26 mouse cellular contexts compared by ENCODE assay signal in the genomic region with DNA sequence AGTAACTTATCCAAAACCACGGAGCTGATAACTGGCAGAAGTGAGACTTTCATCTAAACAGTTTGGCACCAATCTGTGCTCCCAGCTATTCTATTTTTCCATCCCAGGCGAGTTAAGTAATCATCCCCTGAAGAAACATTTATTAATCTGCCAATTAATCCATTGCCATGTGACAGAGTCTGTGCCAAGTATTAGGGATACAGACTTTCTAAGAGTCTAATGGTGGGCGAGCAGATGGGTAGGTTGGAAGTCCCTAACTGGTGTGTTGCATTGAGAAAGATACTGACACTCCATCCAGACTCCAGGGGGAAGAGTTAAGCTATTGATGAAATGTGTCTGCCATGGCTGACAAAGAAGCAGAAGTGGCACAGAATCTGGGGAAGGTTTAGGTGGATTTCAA.
DNase-seq lines count a peak whose midpoint lies in the region; ATAC-seq and TF ChIP-seq lines count a peak whose summit lies in the region.
"Had no signal": no experiment of that assay in that cellular context is flagged by ENCODE, and none has a peak within 500 bp of the region (broad histone marks: within the 10 kb centered on the region; RNA-seq: fewer than 3 reads in every experiment).

No protein-coding gene starts in this region.

- no peak for DNase-seq in forebrain, embryonic 10.5 days (ENCODE audit: extremely low spot score, low spot score)
- DNase-seq in brain, embryonic 18.5 days (ENCODE audit: low read depth, low spot score) = peak; percentile 20
- peak; percentile 58 to 66 for DNase-seq in layer of hippocampus, adult 2 months (ENCODE audit: low spot score in 2 of 2)
- DNase-seq in layer of hippocampus, postnatal 36 days = peak; percentile 17 to 19
- no peak for DNase-seq in right cerebral cortex, adult 18-20 months
- DNase-seq: adrenal gland, postnatal 25 days; cerebellum, adult 8-10 months; cerebellum, postnatal 25 days; gastrocnemius, postnatal 14 days; heart, postnatal 36 days; kidney, adult 9 months; kidney, postnatal 10 days; liver, postnatal 0 days; lung, postnatal 36 days had no signal

- no peaks in the 10 kb centered on the region for H3K9me3 ChIP-seq in forebrain, embryonic 15.5 days
- H3K9me3 ChIP-seq in forebrain, embryonic 10.5 days = no peaks in the 10 kb centered on the region
- H3K9me3 ChIP-seq: heart, embryonic 10.5 days; hindbrain, embryonic 12.5 days; intestine, embryonic 15.5 days; liver, embryonic 12.5 days; neural tube, embryonic 13.5 days had no signal

- no peak overlapping the region for H3K27ac ChIP-seq in forebrain, embryonic 15.5 days (replicated peaks)
- H3K27ac ChIP-seq in forebrain, embryonic 10.5 days = no peak overlapping the region
- H3K27ac ChIP-seq in layer of hippocampus, adult 2 months = no peak overlapping the region
- H3K27ac ChIP-seq: heart, embryonic 10.5 days; hindbrain, embryonic 12.5 days; hindbrain, postnatal 0 days; intestine, embryonic 15.5 days; liver, embryonic 12.5 days; neural tube, embryonic 13.5 days had no signal

- 56% methylated on average over 3 of the region's 3 CpGs for WGBS in forebrain, embryonic 15.5 days
- 92% methylated on average over 3 of the region's 3 CpGs for WGBS in forebrain, embryonic 10.5 days

- no peak overlapping the region for H3K9ac ChIP-seq in forebrain, embryonic 15.5 days (replicated peaks)
- H3K9ac ChIP-seq: hindbrain, embryonic 12.5 days; intestine, embryonic 15.5 days; liver, embryonic 12.5 days; liver, postnatal 0 days; neural tube, embryonic 13.5 days had no signal

- 0 out of 2 replicates have a peak, but pooled peaks have one; percentile 63 for ATAC-seq in forebrain, embryonic 15.5 days (replicated peaks)
- no peak for ATAC-seq in monocyte, adult 5-6 weeks (replicated peaks; ENCODE audit: insufficient number of reproducible peaks, low FRiP score, low TSS enrichment, poor library complexity, severe bottlenecking)
- ATAC-seq in erythroid progenitor cell, adult 5-6 weeks (replicated peaks; ENCODE audit: low FRiP score, poor library complexity, severe bottlenecking) = no peak
- ATAC-seq: hindbrain, postnatal 0 days; intestine, embryonic 15.5 days; liver, embryonic 12.5 days; liver, postnatal 0 days; midbrain, embryonic 16.5 days had no signal

- no peak overlapping the region for H3K4me3 ChIP-seq in forebrain, embryonic 15.5 days
- H3K4me3 ChIP-seq in forebrain, embryonic 10.5 days = no peak overlapping the region
- no peak overlapping the region for H3K4me3 ChIP-seq in layer of hippocampus, adult 2 months
- H3K4me3 ChIP-seq: heart, embryonic 10.5 days; hindbrain, embryonic 12.5 days; intestine, embryonic 15.5 days; liver, embryonic 12.5 days; myocyte; neural tube, embryonic 13.5 days had no signal

- no peaks in the 10 kb centered on the region for H3K27me3 ChIP-seq in forebrain, embryonic 15.5 days
- H3K27me3 ChIP-seq in forebrain, embryonic 10.5 days (ENCODE audit: poor library complexity, severe bottlenecking) = no peaks in the 10 kb centered on the region
- H3K27me3 ChIP-seq: hindbrain, embryonic 12.5 days; intestine, embryonic 15.5 days; liver, embryonic 12.5 days; neural tube, embryonic 13.5 days had no signal

- peaks cover 11% of the 10 kb centered on the region for H3K4me1 ChIP-seq in forebrain, embryonic 15.5 days
- peaks cover 19% of the 10 kb centered on the region for H3K4me1 ChIP-seq in forebrain, embryonic 10.5 days
- H3K4me1 ChIP-seq: heart, embryonic 10.5 days; hindbrain, embryonic 12.5 days; intestine, embryonic 15.5 days; liver, embryonic 12.5 days; neural tube, embryonic 13.5 days had no signal

- H3K36me3 ChIP-seq in forebrain, embryonic 15.5 days = no peaks in the 10 kb centered on the region
- no peaks in the 10 kb centered on the region for H3K36me3 ChIP-seq in forebrain, embryonic 10.5 days (replicated peaks)
- H3K36me3 ChIP-seq: heart, embryonic 10.5 days; hindbrain, embryonic 12.5 days; intestine, embryonic 15.5 days; liver, embryonic 12.5 days; neural tube, embryonic 13.5 days had no signal

- TF ChIP-seq CTCF in layer of hippocampus, adult 2 months (conservative IDR thresholded peaks at IDR 0.05) = peak; percentile 48

- no peak overlapping the region for H3K4me2 ChIP-seq in forebrain, embryonic 15.5 days (replicated peaks)
- H3K4me2 ChIP-seq: hindbrain, embryonic 12.5 days; intestine, embryonic 15.5 days; liver, embryonic 12.5 days; midbrain, embryonic 11.5 days; neural tube, embryonic 13.5 days had no signal

Comparison
In these comparisons a context has a peak if more than half of its experiments do, and no peak if none do; other contexts are left out.
1. DNase-seq: peak in brain, embryonic 18.5 days (single experiment), layer of hippocampus, adult 2 months (2 of 2) and layer of hippocampus, postnatal 36 days (2 of 2); none in forebrain, embryonic 10.5 days (single experiment) and right cerebral cortex, adult 18-20 months (single experiment).